ENCODE assay signal across 8 mouse cellular contexts in genomic region chr1:65010153-65010552, GRCm38 (mm10). TPM values are rescaled to one million over a fixed set of nuclear protein-coding genes. Genes with fewer than 3 reads are reported as not detected.
DNase-seq lines count a peak whose midpoint lies in the region; ATAC-seq lines count a peak whose summit lies in the region.

No protein-coding gene starts in this region.

- peak; percentile 80 for ATAC-seq in intestine, embryonic 16.5 days
- peak; percentile 78 for ATAC-seq in midbrain, embryonic 14.5 days (ENCODE audit: low FRiP score, low TSS enrichment)

- no peaks in the 10 kb centered on the region for H3K27me3 ChIP-seq in intestine, embryonic 16.5 days (replicated peaks; ENCODE audit: control insufficient read depth, insufficient read depth, low read length)
- no peaks in the 10 kb centered on the region for H3K27me3 ChIP-seq in midbrain, embryonic 14.5 days (ENCODE audit: control insufficient read depth, insufficient read depth, low read length)

- 16% methylated on average over 9 of the region's 9 CpGs for WGBS in intestine, embryonic 16.5 days
- 15% methylated on average over 9 of the region's 9 CpGs for WGBS in midbrain, embryonic 14.5 days

- no peaks in the 10 kb centered on the region for H3K36me3 ChIP-seq in intestine, embryonic 16.5 days (ENCODE audit: control insufficient read depth, insufficient read depth, low read length)
- no peaks in the 10 kb centered on the region for H3K36me3 ChIP-seq in midbrain, embryonic 14.5 days (ENCODE audit: control insufficient read depth, insufficient read depth, low read length)

- no peak overlapping the region for H3K4me2 ChIP-seq in intestine, embryonic 16.5 days (ENCODE audit: low read depth, low read length)
- H3K4me2 ChIP-seq in midbrain, embryonic 14.5 days (ENCODE audit: low read length) = no peak overlapping the region

- peak; percentile 67 for DNase-seq in heart, adult 8-10 months (ENCODE audit: low spot score)
- no peak for DNase-seq in heart, adult 11 months
- DNase-seq in cerebellum, adult 9-11 months = peak; percentile 62
- peak; percentile 6 to 46 for DNase-seq in frontal cortex, postnatal 25 days (ENCODE audit: low spot score in 2 of 2)
- peak; percentile 73 to 81 for DNase-seq in left cerebral cortex, postnatal 14 days (ENCODE audit: low spot score in 2 of 2)
- peak; percentile 94 for DNase-seq in midbrain, embryonic 14.5 days
- DNase-seq in spleen, postnatal 36 days (ENCODE audit: low spot score in 2 of 2) = peak; percentile 41 to 55

- H3K9me3 ChIP-seq in intestine, embryonic 16.5 days (ENCODE audit: control insufficient read depth, low read length) = no peaks in the 10 kb centered on the region
- H3K9me3 ChIP-seq in midbrain, embryonic 14.5 days (ENCODE audit: control insufficient read depth, low read length) = no peaks in the 10 kb centered on the region

- no peak overlapping the region for H3K9ac ChIP-seq in intestine, embryonic 16.5 days (ENCODE audit: low read depth, low read length)
- no peak overlapping the region for H3K9ac ChIP-seq in midbrain, embryonic 14.5 days (replicated peaks; ENCODE audit: low read length)

- intact Hi-C loops in left cerebral cortex, postnatal 14 days (cut with DNase I) = loop anchor here (5.0 kb wide), 2 partner anchors 273 to 1353 kb away; partner anchors contain the start of gene Fzd5

- no peak overlapping the region for H3K4me3 ChIP-seq in intestine, embryonic 16.5 days (ENCODE audit: low read length)
- no peak overlapping the region for H3K4me3 ChIP-seq in midbrain, embryonic 14.5 days (replicated peaks; ENCODE audit: low read depth, low read length)

- H3K27ac ChIP-seq in intestine, embryonic 16.5 days (ENCODE audit: low read length) = no peak overlapping the region
- no peak overlapping the region for H3K27ac ChIP-seq in midbrain, embryonic 14.5 days (replicated peaks; ENCODE audit: low read depth, low read length)

- no peaks in the 10 kb centered on the region for H3K4me1 ChIP-seq in intestine, embryonic 16.5 days (ENCODE audit: control insufficient read depth, insufficient read depth, low read length)
- H3K4me1 ChIP-seq in midbrain, embryonic 14.5 days (ENCODE audit: control insufficient read depth, insufficient read depth, low read length) = no peaks in the 10 kb centered on the region

RNA-seq across cellular contexts. Expression of gene Akr1cl, which starts 22.4 kb away (rescaled TPM):
- under 1 TPM in 1 of 4 experiments, not detected in 3; 0.37 TPM for total RNA-seq in heart, adult 8-10 months (2022)
- polyA plus RNA-seq in intestine, embryonic 16.5 days (2015; fragmentation: Nextera tagmentation; extraction: Ambion mirVana) = 0.11 and 1.4 TPM in 2 replicates
- total RNA-seq in left cerebral cortex, postnatal 14 days (2021) = not detected
- not detected in 2 replicates for polyA plus RNA-seq in midbrain, embryonic 14.5 days (2014; fragmentation: Nextera tagmentation; extraction: Ambion mirVana)

RNA-seq across cellular contexts. Expression of gene Cryge, which starts 40.8 kb away (rescaled TPM):
- total RNA-seq in heart, adult 8-10 months (2022) = not detected
- polyA plus RNA-seq in intestine, embryonic 16.5 days (2015; fragmentation: Nextera tagmentation; extraction: Ambion mirVana) = not detected in 2 replicates
- total RNA-seq in left cerebral cortex, postnatal 14 days (2021) = not detected
- not detected in 2 replicates for polyA plus RNA-seq in midbrain, embryonic 14.5 days (2014; fragmentation: Nextera tagmentation; extraction: Ambion mirVana)

RNA-seq across cellular contexts. Expression of gene Crygd, which starts 53.1 kb away (rescaled TPM):
- not detected for total RNA-seq in heart, adult 8-10 months (2022)
- not detected in 2 replicates for polyA plus RNA-seq in intestine, embryonic 16.5 days (2015; fragmentation: Nextera tagmentation; extraction: Ambion mirVana)
- total RNA-seq in left cerebral cortex, postnatal 14 days (2021) = not detected
- polyA plus RNA-seq in midbrain, embryonic 14.5 days (2014; fragmentation: Nextera tagmentation; extraction: Ambion mirVana) = not detected in 2 replicates

RNA-seq across cellular contexts. Expression of gene Plekhm3, which starts 53.5 kb away (rescaled TPM):
- total RNA-seq in heart, adult 8-10 months (2022) = 1 to 10 TPM; 7.0 to 9.0 (median 8.1) TPM
- 3.4 and 3.9 TPM in 2 replicates for polyA plus RNA-seq in intestine, embryonic 16.5 days (2015; fragmentation: Nextera tagmentation; extraction: Ambion mirVana)
- total RNA-seq in left cerebral cortex, postnatal 14 days (2021) = 10 to 100 TPM; 29.5 to 30.0 TPM
- polyA plus RNA-seq in midbrain, embryonic 14.5 days (2014; fragmentation: Nextera tagmentation; extraction: Ambion mirVana) = 11.7 and 12.3 TPM in 2 replicates
